Mouse (Mus musculus): ENCODE measurements around the gene Nipal1.

Gene Nipal1

GRCm38 (mm10) chr5:72647418-72647907 lies at the start of gene Nipal1:
Gene Nipal1, plus strand, starts transcription at chr5:72647795.
- DNase-seq (ENCODE audit: low spot score) = no peak

GRCm38 (mm10) chr5:72601006-72601405 lies 46.6 kb upstream of the Nipal1 start:
- DNase-seq (ENCODE audit: low spot score) = peak; percentile 3

DNA sequence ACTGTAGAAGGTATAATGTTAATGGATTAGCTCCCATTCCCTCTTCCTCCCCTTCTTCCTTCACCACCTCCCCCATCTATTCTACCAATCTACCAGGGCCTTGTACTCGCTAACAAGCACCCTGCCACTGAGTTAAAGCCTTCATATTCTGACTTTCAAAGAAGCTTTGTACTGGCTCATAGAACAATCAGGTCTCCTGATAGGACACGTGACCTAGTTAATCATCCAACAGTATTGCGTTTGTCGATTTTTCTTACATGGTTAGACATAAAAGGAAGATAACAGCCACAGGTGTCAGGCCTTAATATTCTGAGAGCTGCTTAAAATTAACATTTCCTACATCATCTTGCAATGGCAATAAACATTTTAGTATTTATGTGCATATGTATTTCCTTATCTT lies 44.5 kb upstream of the Nipal1 start:
- no peak for DNase-seq (ENCODE audit: low spot score)

DNA sequence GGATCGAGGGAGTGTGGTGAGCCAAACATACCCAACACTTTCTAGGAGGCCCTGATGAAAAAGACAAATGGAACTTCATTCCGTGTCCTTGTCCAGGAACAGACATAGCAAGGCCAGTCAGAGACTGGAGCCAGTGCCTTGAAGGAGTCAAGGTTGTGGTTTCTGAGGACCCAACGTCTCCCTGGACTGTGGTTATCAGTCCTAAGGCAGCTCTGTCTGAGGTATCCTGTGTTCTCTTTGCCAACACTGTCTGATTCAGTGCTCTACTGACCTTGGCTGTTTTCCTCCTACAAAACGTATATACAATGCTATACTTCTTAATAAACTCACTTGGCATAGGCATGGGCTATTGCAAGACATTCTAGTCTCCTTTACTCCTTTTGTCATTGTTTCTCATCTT lies 30.2 kb upstream of the Nipal1 start:
- DNase-seq (ENCODE audit: low spot score) = no peak

GRCm38 (mm10) chr5:72621022-72621421 lies 26.6 kb upstream of the Nipal1 start:
- DNase-seq (ENCODE audit: low spot score) = no peak

- no peak for DNase-seq (ENCODE audit: low spot score)
Observed at GRCm38 (mm10) chr5:72630026-72630425, 17.6 kb upstream of the Nipal1 start.

- DNase-seq (ENCODE audit: low spot score) = no peak
Observed at GRCm38 (mm10) chr5:72634791-72635271, 12.8 kb upstream of the Nipal1 start.

- DNase-seq (ENCODE audit: low spot score) = no peak
Observed at GRCm38 (mm10) chr5:72636122-72636521, 11.5 kb upstream of the Nipal1 start.

- no peak for DNase-seq (ENCODE audit: low spot score)
Observed at GRCm38 (mm10) chr5:72636576-72636975, 11.0 kb upstream of the Nipal1 start.

DNA sequence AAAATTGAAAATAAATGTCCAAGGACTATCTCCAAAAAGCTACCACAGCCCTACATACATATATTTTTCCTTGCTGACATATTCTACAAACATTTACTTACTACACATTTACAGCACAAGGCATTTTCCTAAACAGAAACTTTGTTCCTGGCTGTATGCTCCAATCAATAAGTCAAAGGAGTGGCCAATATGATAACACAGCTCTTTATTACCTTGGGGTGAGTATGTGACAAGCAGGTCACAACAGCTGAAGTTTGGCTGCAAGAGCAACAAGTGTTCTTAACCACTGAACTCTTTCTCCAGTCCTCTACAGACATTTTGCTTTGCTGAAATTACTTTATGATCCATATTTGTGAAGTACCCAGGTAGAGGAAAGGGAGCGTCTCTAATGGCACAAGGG lies 7.5 kb upstream of the Nipal1 start:
- no peak for DNase-seq (ENCODE audit: low spot score)

DNA sequence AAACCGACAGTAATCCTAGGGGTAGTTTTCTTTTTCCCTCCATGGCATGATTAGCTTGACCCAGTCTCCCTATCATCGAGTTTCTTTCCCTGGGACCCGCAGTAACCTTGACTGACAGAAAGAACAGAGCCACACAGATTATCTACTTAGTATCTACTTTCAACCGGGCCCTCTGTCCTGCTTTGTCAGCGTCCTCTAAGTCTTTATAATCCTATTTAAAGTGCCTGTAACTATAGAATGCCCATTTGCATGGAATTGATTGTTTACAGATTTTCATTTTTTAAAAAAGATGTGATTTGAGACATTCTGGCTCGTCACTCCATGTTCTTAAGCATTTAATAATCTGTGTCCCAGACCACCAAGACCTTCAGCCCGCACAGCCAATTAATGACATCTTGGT lies 3.9 kb upstream of the Nipal1 start:
- no peak for DNase-seq (ENCODE audit: low spot score)

DNA sequence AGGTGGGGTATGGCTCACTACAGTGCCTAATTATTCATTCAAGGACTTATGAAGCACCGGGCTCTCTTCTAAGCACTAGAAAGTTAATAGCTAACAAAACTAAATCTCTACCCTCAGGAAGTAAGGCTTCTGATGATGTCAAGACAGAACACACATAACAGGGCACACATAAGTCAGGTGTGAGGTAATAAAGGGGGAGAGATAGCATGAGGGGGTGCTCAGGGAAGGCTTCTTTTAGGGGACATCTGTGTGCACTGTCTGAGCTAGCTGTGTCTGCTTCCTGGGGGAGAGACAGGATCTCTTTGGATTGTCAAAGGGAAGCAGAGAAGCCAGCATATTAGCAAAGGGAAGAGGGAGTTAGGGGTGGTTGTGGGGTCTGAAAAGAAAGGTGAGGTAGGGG lies 3.4 kb upstream of the Nipal1 start, which contains the start of gene Cnga1:
Gene Cnga1, minus strand, starts transcription at position 101 of the 400 bp plus-strand sequence.
- DNase-seq (ENCODE audit: low spot score) = no peak

- DNase-seq (ENCODE audit: low spot score) = no peak
Observed at GRCm38 (mm10) chr5:72646131-72646530, 1.5 kb upstream of the Nipal1 start.

GRCm38 (mm10) chr5:72646996-72647395 lies 599 bp upstream of the Nipal1 start:
- DNase-seq (ENCODE audit: low spot score) = no peak

DNA sequence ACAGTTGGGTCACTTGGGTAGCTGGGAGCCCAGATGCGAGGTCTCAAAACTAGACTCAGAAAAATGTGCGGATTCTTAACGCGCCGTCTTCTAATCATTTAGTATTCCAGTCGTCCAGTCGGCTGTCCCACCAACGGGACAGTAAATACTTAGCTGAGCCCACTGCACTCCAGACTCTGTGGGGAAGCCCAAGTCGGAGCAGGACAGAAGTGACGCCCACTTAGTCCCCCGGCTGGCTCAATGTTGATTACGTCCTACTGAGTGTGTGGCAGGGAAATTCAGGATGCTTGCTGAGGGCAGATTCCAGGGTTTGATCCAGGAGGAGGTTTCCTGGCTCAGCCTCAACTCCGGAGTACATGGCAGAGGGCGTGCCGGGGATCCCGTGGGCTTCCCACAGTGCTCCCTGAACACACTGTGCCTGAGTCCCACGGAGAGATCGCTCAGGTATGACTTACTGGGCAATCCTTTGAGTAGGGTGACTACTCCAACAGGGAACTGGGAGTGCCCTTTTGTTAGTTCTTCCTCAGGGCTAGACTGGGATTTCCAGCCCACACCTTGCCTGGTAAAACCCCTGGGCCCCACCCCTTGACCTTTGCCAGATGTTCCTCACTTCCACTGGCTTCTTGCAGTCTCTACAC lies 482 bp downstream of the Nipal1 start:
- DNase-seq (ENCODE audit: low spot score) = no peak

DNA sequence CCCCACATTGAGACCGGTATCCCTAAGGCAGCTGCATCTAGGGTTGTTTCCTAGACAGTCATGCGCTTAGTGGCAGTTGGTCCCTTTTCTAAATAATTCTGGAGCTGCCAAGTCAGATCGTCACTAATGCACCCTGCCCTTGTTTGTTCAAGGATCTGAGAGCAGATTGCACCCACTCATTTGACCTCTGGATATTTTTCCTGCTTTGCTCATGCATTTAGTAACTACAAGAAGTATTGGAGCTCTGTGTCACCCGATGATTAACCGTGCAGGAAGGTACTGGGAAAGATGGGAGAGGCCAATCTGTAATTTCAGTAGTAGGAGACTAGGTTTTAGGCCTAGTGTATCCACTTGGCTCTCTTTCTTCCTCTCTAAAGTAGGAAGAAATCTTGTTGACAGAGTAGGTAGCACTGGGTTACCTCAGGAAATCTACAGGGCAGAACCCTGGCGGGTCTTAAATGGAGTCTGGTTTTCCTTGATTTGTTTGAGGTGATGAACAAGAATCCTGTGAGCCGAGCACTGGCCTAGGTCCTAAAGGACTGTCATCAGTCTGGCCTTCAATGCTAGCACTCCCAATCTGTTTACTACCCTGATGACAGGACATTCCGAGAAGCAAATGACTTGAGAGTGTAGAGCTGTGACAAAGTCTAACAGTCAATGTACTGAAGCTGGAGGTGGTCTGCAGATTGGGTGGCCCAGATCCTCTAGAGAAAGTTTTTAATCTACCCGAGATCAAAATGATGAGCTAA lies 1.6 kb downstream of the Nipal1 start:
- DNase-seq (ENCODE audit: low spot score) = no peak

DNA sequence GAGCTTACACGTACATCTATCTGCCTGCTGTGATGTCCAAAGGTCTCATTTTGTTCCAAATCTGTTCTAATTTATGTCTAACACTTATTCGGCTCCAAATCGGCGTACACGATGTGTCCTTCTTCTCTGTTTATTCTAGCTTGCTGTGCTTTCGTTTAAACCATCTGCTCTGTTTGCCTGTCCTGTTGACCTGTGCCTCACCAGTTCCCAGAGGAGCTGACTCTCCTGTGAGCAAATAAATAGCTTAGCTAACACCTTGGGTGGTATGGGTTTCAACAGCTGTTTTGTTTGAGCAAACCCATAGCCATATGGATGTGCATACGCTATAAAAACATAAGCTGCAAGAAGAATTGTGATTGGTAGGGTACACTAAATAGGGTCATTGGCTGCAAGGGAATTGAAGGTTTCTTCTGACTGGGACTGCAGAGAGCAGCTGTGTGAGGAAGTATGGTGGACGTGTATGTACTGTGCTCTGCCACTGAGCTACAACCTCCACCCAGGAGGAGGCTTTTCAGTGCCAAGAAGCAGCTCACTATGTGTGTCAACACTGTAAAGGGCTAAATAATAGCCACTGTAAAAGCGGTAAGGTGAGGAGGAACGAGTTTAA lies 5.6 kb downstream of the Nipal1 start:
- no peak for DNase-seq (ENCODE audit: low spot score)

- no peak for DNase-seq (ENCODE audit: low spot score)
Observed at GRCm38 (mm10) chr5:72656270-72656791, 8.7 kb downstream of the Nipal1 start.

- no peak for DNase-seq (ENCODE audit: low spot score)
Observed at GRCm38 (mm10) chr5:72658375-72658774, 10.8 kb downstream of the Nipal1 start.

DNA sequence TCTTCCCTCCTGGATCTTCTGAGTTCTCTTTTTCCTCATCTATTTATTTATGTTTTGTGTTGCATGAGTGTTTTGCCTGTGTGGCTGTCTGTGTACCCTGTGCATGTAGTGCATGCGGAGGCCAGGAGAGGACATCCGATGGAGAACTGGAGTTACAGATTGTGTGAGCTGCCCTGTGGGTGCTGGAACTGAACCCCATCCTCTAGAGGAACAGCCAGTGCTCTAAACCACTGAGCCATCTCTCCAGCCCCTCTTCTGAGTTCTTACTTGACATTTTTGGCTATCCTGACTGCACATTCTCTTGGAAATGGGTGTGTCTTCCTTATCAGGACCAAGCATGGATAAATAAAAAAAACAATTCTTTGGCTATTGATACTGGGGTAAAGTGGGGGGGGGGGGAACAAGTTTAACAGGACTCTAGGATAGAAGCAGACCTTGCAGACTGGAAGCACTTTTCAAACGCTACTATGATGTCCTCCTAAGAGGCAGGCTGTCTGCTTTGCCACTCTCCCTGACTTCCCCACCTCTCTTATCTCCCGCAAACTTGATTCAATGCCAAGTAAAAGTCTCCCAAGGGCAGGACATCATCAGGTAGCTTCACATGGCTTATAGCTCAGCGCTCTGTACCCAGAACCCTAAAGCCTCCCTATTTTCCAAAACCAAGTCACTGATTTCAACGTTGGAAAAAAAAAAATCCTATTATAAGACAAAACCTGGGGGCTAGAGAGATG lies 13.6 kb downstream of the Nipal1 start:
- no peak for DNase-seq (ENCODE audit: low spot score)

- DNase-seq (ENCODE audit: low spot score) = no peak
Observed at GRCm38 (mm10) chr5:72664126-72664525, 16.5 kb downstream of the Nipal1 start.

DNA sequence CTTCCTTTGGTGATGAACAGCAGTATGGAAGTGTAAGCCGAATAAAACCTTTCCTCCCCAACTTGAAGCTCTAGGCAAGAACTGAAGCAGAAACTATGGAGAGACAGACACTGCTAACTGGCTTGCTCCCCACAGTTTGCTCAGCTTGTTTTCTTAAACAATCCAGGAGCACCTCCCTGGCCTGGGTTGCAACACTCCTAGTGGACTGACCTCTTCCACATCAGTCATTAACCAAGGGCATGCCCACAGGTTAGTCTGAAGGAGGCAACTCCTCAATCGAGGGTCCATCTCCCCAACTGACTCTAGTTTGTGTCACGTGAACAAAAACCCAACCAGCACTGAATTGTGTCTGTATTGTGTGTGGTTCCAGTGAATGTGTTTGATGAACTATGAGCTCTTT lies 17.3 kb downstream of the Nipal1 start:
- no peak for DNase-seq (ENCODE audit: low spot score)

All from layer of hippocampus, adult 9-10 months (tissue).